Mouse (Mus musculus): ENCODE data around the gene Nudt11.
A peak's percentile ranks its signal among the peaks of the same experiment; 100 is the strongest.
"Not testable (repeated sequence)": the region's sequence is repeated elsewhere in the genome, so short reads cannot be mapped to it uniquely, and the experiment has no call there.

Nudt11 gene

GRCm38 (mm10) chrX:6047066-6047935, at the start of gene Nudt11:
Gene Nudt11 (plus strand): TSS chrX:6047453.
- not testable (repeated sequence) for DNase-seq (ENCODE audit: low read depth, low spot score)

GRCm38 (mm10) chrX:6047936-6048614, 822 bp downstream of the Nudt11 start:
- not testable (repeated sequence) for DNase-seq (ENCODE audit: low read depth, low spot score)

- DNase-seq (ENCODE audit: low read depth, low spot score), result no peak
These were observed 14.3 kb downstream of the Nudt11 start for GRCm38 (mm10) chrX:6061563-6061962.

GRCm38 (mm10) chrX:6082954-6083680, 35.9 kb downstream of the Nudt11 start, which contains the start of gene AU022751:
Gene AU022751 (minus strand): TSS chrX:6083419.
- no peak for DNase-seq (ENCODE audit: low read depth, low spot score)

GRCm38 (mm10) chrX:6091547-6091946, 44.3 kb downstream of the Nudt11 start:
- no peak for DNase-seq (ENCODE audit: low read depth, low spot score)

- DNase-seq (ENCODE audit: low read depth, low spot score), result peak; percentile 24
These were observed 44.9 kb downstream of the Nudt11 start for GRCm38 (mm10) chrX:6091996-6092757.
